Mouse (Mus musculus) erythroblast, embryonic 14.5 days (primary cell): ENCODE data around the gene Necab3.

Experiments used
- GATA1 ChIP-seq: IDR thresholded peaks from 2 replicates; pipeline ENCODE4 v1.6.1; 2012; ENCODE audit warnings: low read length, inconsistent platforms, mixed read lengths
- TAL1 ChIP-seq: IDR thresholded peaks from 3 replicates; pipeline ENCODE4 v1.6.1; 2012; ENCODE audit warnings: low read length, inconsistent platforms, mixed read lengths

DNA sequence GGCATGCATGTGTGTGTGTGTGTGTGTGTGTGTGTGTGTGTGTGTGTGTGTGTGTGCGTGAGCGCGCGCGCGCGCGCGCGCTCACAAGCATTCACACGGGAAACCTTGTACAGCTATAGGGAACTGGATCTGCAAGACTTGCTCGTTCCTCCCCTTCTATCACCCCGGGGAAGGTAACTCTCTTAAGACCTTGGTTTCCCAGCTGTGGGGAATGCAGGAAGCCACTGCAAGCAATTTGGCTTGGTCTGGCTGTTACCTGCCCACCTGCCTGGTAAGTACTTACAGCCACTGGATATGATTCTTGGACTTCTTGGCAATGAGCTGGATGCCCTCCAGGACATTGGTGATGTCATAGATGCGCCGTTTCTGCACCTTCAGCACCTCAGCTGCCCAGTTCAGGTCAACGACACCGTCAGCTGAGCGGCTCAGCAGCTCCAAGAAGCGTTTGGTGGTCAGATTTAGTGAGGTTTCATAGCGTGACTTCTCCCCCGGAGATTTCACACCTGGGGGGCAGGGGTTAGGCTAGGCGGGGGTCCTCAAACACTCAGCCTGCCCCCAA, 5.0 kb upstream of the Necab3 start:
- TF ChIP-seq TAL1, result no peak
- TF ChIP-seq GATA1, result no peak
